Mouse (Mus musculus): ENCODE measurements around the gene Dthd1.

DNA sequence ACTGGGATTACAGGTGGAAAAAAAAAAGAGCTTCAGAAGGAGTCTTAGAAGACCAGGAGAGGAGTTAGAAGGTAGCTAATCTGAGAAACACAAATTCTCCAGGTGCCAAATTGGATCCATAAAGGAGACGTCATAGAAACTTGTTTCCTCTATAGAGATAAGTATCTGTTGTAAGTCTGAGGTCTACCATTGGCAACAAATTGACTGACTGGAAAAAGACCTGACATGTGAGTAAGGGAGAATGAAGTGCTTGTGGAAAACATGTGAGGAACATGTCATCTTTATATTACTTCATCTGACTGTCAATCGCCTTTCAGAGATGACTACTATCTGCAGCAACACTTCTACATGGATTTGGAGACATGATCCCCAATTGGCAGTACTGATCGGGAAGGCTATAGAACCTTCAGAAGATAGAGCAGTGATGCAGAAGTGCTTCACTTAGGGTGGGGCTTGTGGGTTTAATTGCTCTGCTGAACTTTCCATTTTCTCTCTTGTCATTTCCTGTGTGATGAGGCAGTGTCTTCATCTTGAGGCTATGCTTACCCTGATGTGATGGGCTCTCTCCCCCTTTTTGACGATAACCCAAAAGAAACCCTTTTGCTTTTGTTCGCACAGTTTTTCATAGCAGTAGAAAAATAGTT is 22.6 kb upstream of the Dthd1 start:
- TF ChIP-seq CTCF (IDR thresholded peaks at IDR 0.05; ENCODE audit: borderline replicate concordance, insufficient read depth, low read length) (no peak), POLR2A (IDR thresholded peaks at IDR 0.05; ENCODE audit: low read depth, low read length) (no peak)

Measured in embryonic fibroblast, embryonic 13.5 days (primary cell).